Mouse (Mus musculus) brown adipose tissue, adult 24 weeks (tissue): ENCODE data around the gene Tmem69. TPM values are rescaled to one million over a fixed set of nuclear protein-coding genes. Genes with fewer than 3 reads are reported as not detected.

ENCODE experiments used
- H3K27ac ChIP-seq: fragments of 200-500 bp; replicated peaks from 2 replicates; pipeline ENCODE4 v1.5.1; 2012; ENCODE audit warnings: low read depth, mild to moderate bottlenecking, low read length
- H3K4me1 ChIP-seq: fragments of 200-500 bp; 2 replicates; pipeline ENCODE4 v1.6.1; 2012; ENCODE audit warnings: low read length, mixed read lengths; ENCODE audit not compliant: control insufficient read depth, insufficient read depth, insufficient read length
- H3K4me3 ChIP-seq: fragments of 200-500 bp; 2 replicates; pipeline ENCODE4 v1.5.1; 2012; ENCODE audit warnings: low read depth, mild to moderate bottlenecking, low read length, moderate library complexity; ENCODE audit not compliant: insufficient read depth
- polyA plus RNA-seq: library from polyadenylated mRNA; stranded (reverse); fragments of >200 nt; gene quantifications from 2 replicates; pipeline ENCODE4 v1.2.4, GENCODE M21; 2012; ENCODE audit not compliant: missing spikeins, insufficient read depth, insufficient read length

Gene Tmem69
- polyA plus RNA-seq, result 51.5 and 53.6 TPM in 2 replicates

- Histone ChIP-seq H3K4me1 (no peaks in the 10 kb centered on the region), H3K27ac (peak within 1 kb of the TSS; percentile 98), H3K4me3 (peak within 1 kb of the TSS; percentile 95)
Measured at GRCm38 (mm10) chr4:116555413-116556300, at the start of gene Tmem69. Gene Tmem69 (minus strand): TSS chr4:116555936.

- peaks cover 7% of the 10 kb centered on the region; the same call in 1 of the 2 replicates for H3K4me1 ChIP-seq
- H3K27ac ChIP-seq, result peak overlapping the region; percentile 72
- peak overlapping the region; percentile 96 for H3K4me3 ChIP-seq
Measured at GRCm38 (mm10) chr4:116596978-116597881, 41.5 kb upstream of the Tmem69 start.

GRCm38 (mm10) chr4:116596379-116596778 is 40.6 kb upstream of the Tmem69 start, which contains the start of gene Ccdc17:
Gene Ccdc17 (plus strand): TSS chr4:116596654.
- Histone ChIP-seq H3K4me3 (peak within 1 kb of the TSS; percentile 96), H3K4me1 (peaks cover 7% of the 10 kb centered on the region; the same call in 1 of the 2 replicates), H3K27ac (peak within 1 kb of the TSS; percentile 72)

- peaks cover 7% of the 10 kb centered on the region; the same call in 1 of the 2 replicates for H3K4me1 ChIP-seq
- H3K4me3 ChIP-seq, result no peak overlapping the region
Measured at GRCm38 (mm10) chr4:116595793-116596192, 40.1 kb upstream of the Tmem69 start.

GRCm38 (mm10) chr4:116558151-116558882 is 2.6 kb upstream of the Tmem69 start:
- H3K4me1 ChIP-seq, result peaks cover 4% of the 10 kb centered on the region; the same call in 1 of the 2 replicates
- H3K27ac ChIP-seq, result peak overlapping the region; percentile 52; the same call in 1 of the 2 replicates
- peak overlapping the region; percentile 98 for H3K4me3 ChIP-seq

More at GRCm38 (mm10) chr4:116595793-116596192, 40.1 kb upstream of the Tmem69 start:
- H3K27ac ChIP-seq, result no peak overlapping the region

- H3K4me1 ChIP-seq, result 0 out of 2 replicates have a peak, but pooled peaks cover 2% of the 10 kb centered on the region
- peak within 1 kb of the TSS; percentile 98 for H3K27ac ChIP-seq
- H3K4me3 ChIP-seq, result peak within 1 kb of the TSS; percentile 98
Measured at GRCm38 (mm10) chr4:116557306-116558121, 1.8 kb upstream of the Tmem69 start, which contains the start of gene Gpbp1l1. Gene Gpbp1l1 (plus strand): TSS chr4:116557658.

- Histone ChIP-seq H3K27ac (peak overlapping the region; percentile 98), H3K4me1 (0 out of 2 replicates have a peak, but pooled peaks cover 2% of the 10 kb centered on the region), H3K4me3 (peak overlapping the region; percentile 95)
Measured at GRCm38 (mm10) chr4:116556561-116557305, 997 bp upstream of the Tmem69 start.

GRCm38 (mm10) chr4:116553035-116553434 is 2.7 kb downstream of the Tmem69 start:
- Histone ChIP-seq H3K27ac (no peak overlapping the region), H3K4me3 (no peak overlapping the region)

GRCm38 (mm10) chr4:116550432-116550831 is 5.3 kb downstream of the Tmem69 start:
- H3K4me1 ChIP-seq, result no peaks in the 10 kb centered on the region
- H3K4me3 ChIP-seq, result no peak overlapping the region
- no peak overlapping the region for H3K27ac ChIP-seq

More at GRCm38 (mm10) chr4:116553035-116553434, 2.7 kb downstream of the Tmem69 start:
- H3K4me1 ChIP-seq, result no peaks in the 10 kb centered on the region

- Histone ChIP-seq H3K4me1 (no peaks in the 10 kb centered on the region), H3K4me3 (no peak overlapping the region), H3K27ac (no peak overlapping the region)
Measured at GRCm38 (mm10) chr4:116537737-116538136, 18.0 kb downstream of the Tmem69 start.

GRCm38 (mm10) chr4:116536351-116536750 is 19.4 kb downstream of the Tmem69 start:
- Histone ChIP-seq H3K27ac (no peak overlapping the region), H3K4me3 (no peak overlapping the region), H3K4me1 (no peaks in the 10 kb centered on the region)

- no peaks in the 10 kb centered on the region for H3K4me1 ChIP-seq
- H3K27ac ChIP-seq, result no peak overlapping the region
- no peak overlapping the region for H3K4me3 ChIP-seq
Measured at GRCm38 (mm10) chr4:116531109-116531508, 24.6 kb downstream of the Tmem69 start.
